Mouse (Mus musculus) heart, postnatal 14 days (tissue): Measurements from ENCODE around the gene Kcnmb1. TPM values are rescaled to one million over a fixed set of nuclear protein-coding genes. Genes with fewer than 3 reads are reported as not detected.

Experiments
- DNase-seq, 2 experiments: peaks; one replicate each; pipeline ENCODE4 v3.0.0; 2021 to 2022
- intact Hi-C: fragments of 180-260 bp; cut with DNase I; formaldehyde crosslinking; loops from one replicate; pipeline ENCODE4 v1.15.1; 2025
- total RNA-seq, 2 experiments: library from RNA; stranded (reverse); gene quantifications; 2 replicates each; pipeline ENCODE4 v1.2.3; 2021

Gene Kcnmb1
- total RNA-seq, 2 experiments from 2014 or later = 0.80 to 1.1 TPM

DNA sequence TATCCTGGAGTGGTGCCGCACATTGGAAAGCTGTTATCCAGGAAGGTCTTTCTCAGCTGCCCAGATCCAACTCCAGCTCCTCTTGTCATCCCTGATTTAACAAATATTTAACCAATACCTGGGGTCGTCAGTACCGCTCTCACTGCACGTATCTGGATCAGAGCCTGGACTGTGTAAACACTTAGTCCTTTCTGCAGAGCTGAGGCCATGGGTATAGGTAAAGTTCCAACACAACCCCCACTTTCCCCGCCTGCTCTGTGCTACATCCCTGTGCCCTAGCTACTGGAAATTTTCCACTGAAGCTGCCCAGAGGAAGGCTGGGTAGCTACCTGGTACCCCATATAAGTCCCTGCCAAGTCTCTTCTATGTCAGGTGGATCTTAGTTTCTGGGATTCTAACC, 27.2 kb downstream of the Kcnmb1 start:
- intact Hi-C loops = no loop called here
- DNase-seq = no peak

GRCm38 (mm10) chr11:33992938-33993337, 30.1 kb downstream of the Kcnmb1 start, which contains the start of gene Kcnip1:
Kcnip1 (minus strand) TSS chr11:33993152.
- intact Hi-C loops = no loop called here
- DNase-seq = no peak

GRCm38 (mm10) chr11:33993496-33993895, 30.7 kb downstream of the Kcnmb1 start:
- no peak for DNase-seq
- intact Hi-C loops = no loop called here

DNA sequence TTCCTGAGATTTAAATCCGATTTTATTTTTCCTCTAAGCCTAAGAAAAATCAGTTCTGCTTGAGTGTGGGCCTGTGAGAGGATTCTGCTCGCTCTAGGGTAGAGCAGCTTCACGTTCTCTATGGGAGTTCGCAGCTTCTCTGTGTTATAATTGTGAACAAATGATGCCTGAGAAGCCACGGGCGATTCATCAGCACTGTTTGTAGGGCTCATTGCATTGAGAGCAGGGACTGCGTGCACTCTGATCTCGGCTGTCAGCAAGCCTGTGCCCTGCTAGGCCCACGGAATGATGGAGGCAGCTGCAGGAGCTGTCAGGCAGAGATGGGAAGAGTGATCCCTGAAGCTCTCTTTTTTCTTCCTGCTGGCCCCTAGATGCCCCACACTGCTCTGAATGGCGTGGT, 35.4 kb downstream of the Kcnmb1 start:
- DNase-seq = no peak
- intact Hi-C loops = no loop called here

- no peak for DNase-seq
- intact Hi-C loops = loop anchor here (5.0 kb wide), 1 partner anchor 212 kb away; no protein-coding TSS in a partner anchor
These were observed 37.6 kb downstream of the Kcnmb1 start for GRCm38 (mm10) chr11:34000416-34000815.

- DNase-seq = peak; percentile 58 to 74
- intact Hi-C loops = loop anchor here (5.0 kb wide), 1 partner anchor 210 kb away; no protein-coding TSS in a partner anchor
These were observed 39.3 kb downstream of the Kcnmb1 start for GRCm38 (mm10) chr11:34001938-34002592.

DNA sequence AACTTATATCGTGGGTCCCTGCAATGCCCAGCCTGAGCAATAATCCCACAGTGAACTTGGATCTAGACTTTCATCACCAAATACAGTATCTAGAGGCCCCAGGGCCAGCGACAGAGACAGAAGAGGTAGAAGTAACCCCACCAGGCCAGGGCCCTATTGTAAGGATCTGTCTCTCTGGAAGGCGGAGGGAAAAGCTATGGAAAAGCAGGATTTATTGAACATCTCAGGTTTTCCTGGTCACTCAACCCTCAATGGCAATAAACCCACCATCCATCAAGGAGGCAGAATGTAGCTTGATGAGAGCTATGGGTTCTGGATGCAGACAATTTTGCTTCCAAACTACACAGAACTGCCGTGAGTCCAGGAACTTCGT, 39.8 kb downstream of the Kcnmb1 start:
- intact Hi-C loops = loop anchor here (5.0 kb wide), 1 partner anchor 210 kb away; no protein-coding TSS in a partner anchor
- no peak for DNase-seq

DNA sequence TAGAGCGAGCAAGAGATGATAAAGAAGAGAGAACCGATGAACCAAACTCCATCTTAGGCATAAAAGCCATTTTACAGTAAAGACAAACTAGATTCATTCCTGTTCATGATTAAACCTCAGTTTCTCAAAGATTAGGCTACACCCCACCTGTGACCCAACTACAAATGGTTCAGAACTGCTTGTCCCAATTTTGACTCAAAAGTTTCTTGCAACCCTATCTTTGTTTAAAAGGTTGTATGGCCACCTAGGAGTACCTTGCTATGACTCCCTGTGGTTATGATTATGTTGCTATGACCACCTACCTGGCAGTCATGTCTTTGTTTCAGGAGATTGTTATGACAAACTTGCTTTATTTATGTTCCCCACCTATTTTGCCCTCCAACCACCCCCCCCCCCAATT, 44.8 kb downstream of the Kcnmb1 start:
- intact Hi-C loops = no loop called here
- DNase-seq = no peak

GRCm38 (mm10) chr11:34008214-34008613, 45.4 kb downstream of the Kcnmb1 start:
- no peak for DNase-seq
- intact Hi-C loops = no loop called here

DNA sequence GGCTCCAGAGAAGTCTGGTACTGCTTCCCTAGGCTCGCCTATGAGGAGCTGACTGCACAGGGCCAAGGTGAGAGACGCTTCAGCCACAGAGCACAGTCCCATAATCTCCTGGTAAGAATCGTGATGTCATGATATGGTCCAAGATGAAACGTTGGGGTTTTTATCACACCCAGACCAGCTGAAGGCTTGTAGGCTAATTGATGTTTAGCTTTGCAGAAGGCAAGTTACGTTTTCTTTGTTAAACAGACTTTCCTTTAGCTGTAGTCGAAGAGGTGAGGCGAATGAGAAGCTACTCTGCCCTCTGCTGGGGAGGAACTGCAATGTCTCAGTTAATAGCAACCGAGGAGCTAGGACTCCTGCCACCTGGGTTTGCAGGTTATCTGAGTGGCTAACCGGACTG, 45.9 kb downstream of the Kcnmb1 start:
- intact Hi-C loops = no loop called here
- peak; percentile 48 to 59 for DNase-seq

GRCm38 (mm10) chr11:34009316-34010087, 46.7 kb downstream of the Kcnmb1 start:
- DNase-seq = no peak
- intact Hi-C loops = no loop called here

- DNase-seq = no peak
- intact Hi-C loops = no loop called here
These were observed 47.5 kb downstream of the Kcnmb1 start for GRCm38 (mm10) chr11:34010133-34010858.

DNA sequence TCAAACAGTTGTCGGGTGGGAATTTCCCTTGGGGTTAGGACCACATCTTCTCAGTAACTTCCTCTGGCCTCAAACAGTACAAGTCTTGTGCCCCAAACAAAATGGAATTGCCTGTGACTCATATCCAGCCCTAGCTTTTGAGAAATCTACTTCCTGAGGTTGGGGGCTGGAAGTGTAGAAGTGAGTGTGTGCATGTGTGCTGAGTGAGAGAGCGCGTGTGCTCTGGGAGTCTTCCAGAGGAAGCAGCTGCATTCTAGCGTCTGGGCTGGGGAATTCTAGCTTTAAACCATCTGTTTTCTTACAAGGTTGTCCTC, 48.0 kb downstream of the Kcnmb1 start:
- DNase-seq = peak; percentile 50 to 52
- intact Hi-C loops = no loop called here

- intact Hi-C loops = no loop called here
- no peak for DNase-seq
These were observed 49.3 kb downstream of the Kcnmb1 start for GRCm38 (mm10) chr11:34012007-34012652.

Other genes starting within 250 kb of the Kcnmb1 start
- not detected for gene Kcnip1, start 30.1 kb downstream of the Kcnmb1 start, total RNA-seq
- 1 to 10 TPM; 3.0 to 4.9 TPM for gene Lcp2, start 83.9 kb downstream of the Kcnmb1 start, total RNA-seq
- gene 4930469K13Rik, start 135.5 kb downstream of the Kcnmb1 start, total RNA-seq = not detected
- not detected for gene Foxi1, start 245.1 kb downstream of the Kcnmb1 start, total RNA-seq